Comparison of ENCODE assay signal across 20 mouse cellular contexts in the genomic region with DNA sequence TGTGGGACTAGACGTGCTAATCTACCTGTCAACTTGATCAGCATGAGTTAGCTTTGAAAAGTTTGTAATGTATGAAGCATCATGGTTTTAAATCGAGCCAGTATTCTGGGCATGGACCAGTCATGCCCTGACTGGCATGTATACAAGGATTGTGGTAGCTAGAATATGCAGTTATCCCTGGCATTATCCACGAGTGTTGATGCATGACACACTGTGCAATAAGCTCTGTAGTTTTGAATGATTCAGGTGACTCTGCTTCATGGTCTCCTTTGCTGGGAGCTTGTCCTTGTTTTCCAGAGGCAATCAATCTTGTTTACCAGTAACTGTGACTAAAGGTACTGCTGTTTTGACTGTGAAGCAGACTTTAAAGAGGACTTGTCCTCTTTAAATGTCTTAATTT.
DNase-seq lines count a peak whose midpoint lies in the region; ATAC-seq and TF ChIP-seq lines count a peak whose summit lies in the region.
"Had no signal": no experiment of that assay in that cellular context is flagged by ENCODE, and none has a peak within 500 bp of the region (broad histone marks: within the 10 kb centered on the region; RNA-seq: fewer than 3 reads in every experiment).

No protein-coding gene starts in this region.

- H3K27ac ChIP-seq in limb, embryonic 11.5 days (replicated peaks; ENCODE audit: low read depth, low read length): no peak overlapping the region
- H3K27ac ChIP-seq in limb, embryonic 10.5 days: no peak overlapping the region
- H3K27ac ChIP-seq: embryonic facial prominence, embryonic 13.5 days; embryonic facial prominence, embryonic 15.5 days; forebrain, embryonic 13.5 days; forebrain, embryonic 15.5 days had no signal

- POLR2A ChIA-PET in Patski (lab: Charles Lee): interaction anchor here (0.6 kb wide), 1 partner anchor 288 kb away, joined by 3 read pairs; no protein-coding TSS in a partner anchor

- H3K9me3 ChIP-seq in limb, embryonic 11.5 days (ENCODE audit: control insufficient read depth, low read length): no peaks in the 10 kb centered on the region
- no peaks in the 10 kb centered on the region for H3K9me3 ChIP-seq in limb, embryonic 10.5 days (replicated peaks)
- H3K9me3 ChIP-seq: embryonic facial prominence, embryonic 13.5 days; embryonic facial prominence, embryonic 15.5 days; forebrain, embryonic 13.5 days; forebrain, embryonic 15.5 days had no signal

- no peaks in the 10 kb centered on the region for H3K4me1 ChIP-seq in limb, embryonic 11.5 days (ENCODE audit: control insufficient read depth, insufficient read depth, low read length)
- H3K4me1 ChIP-seq in limb, embryonic 10.5 days: no peaks in the 10 kb centered on the region
- H3K4me1 ChIP-seq: embryonic facial prominence, embryonic 13.5 days; embryonic facial prominence, embryonic 15.5 days; forebrain, embryonic 13.5 days had no signal

- ATAC-seq in limb, embryonic 11.5 days (ENCODE audit: insufficient number of reproducible peaks, low FRiP score, low TSS enrichment, low read depth): no peak
- peak; percentile 86 for ATAC-seq in Patski
- ATAC-seq: activated CD4-positive, CD25-positive, alpha-beta regulatory T cell, adult 4 months; forebrain, embryonic 13.5 days; forebrain, embryonic 15.5 days; forebrain, postnatal 0 days had no signal

- 77% methylated on average over 3 of the region's 3 CpGs for WGBS in limb, embryonic 11.5 days
- WGBS in limb, embryonic 10.5 days: 86% methylated on average over 3 of the region's 3 CpGs

- H3K36me3 ChIP-seq in limb, embryonic 11.5 days (ENCODE audit: control insufficient read depth, insufficient read depth, low read length): no peaks in the 10 kb centered on the region
- no peaks in the 10 kb centered on the region for H3K36me3 ChIP-seq in limb, embryonic 10.5 days
- H3K36me3 ChIP-seq: embryonic facial prominence, embryonic 13.5 days; embryonic facial prominence, embryonic 15.5 days; forebrain, embryonic 15.5 days had no signal

- H3K27me3 ChIP-seq in limb, embryonic 11.5 days (ENCODE audit: control insufficient read depth, insufficient read depth, low read length): no peaks in the 10 kb centered on the region
- no peaks in the 10 kb centered on the region for H3K27me3 ChIP-seq in limb, embryonic 10.5 days (ENCODE audit: low read depth, poor library complexity, severe bottlenecking)
- no peaks in the 10 kb centered on the region for H3K27me3 ChIP-seq in Patski
- H3K27me3 ChIP-seq: embryonic facial prominence, embryonic 13.5 days; embryonic facial prominence, embryonic 15.5 days; forebrain, embryonic 13.5 days; forebrain, embryonic 15.5 days had no signal

- TF ChIP-seq CTCF in Patski (IDR thresholded peaks at IDR 0.05): no peak

- CTCF ChIA-PET in Patski (lab: Charles Lee): interaction anchor here (0.9 to 1.1 kb wide), 2 partner anchors 13 to 266 kb away, joined by 3 read pairs; no protein-coding TSS in a partner anchor

- no peak overlapping the region for H3K4me3 ChIP-seq in limb, embryonic 11.5 days (ENCODE audit: low read depth, low read length)
- H3K4me3 ChIP-seq in limb, embryonic 10.5 days: no peak overlapping the region
- H3K4me3 ChIP-seq: embryonic facial prominence, embryonic 13.5 days; embryonic facial prominence, embryonic 15.5 days; erythroblast, embryonic 14.5 days; forebrain, embryonic 13.5 days; forebrain, embryonic 15.5 days had no signal

- DNase-seq in limb, embryonic 11.5 days (ENCODE audit: low spot score): peak; percentile 13
- no peak for DNase-seq in limb, embryonic 10.5 days (ENCODE audit: low spot score)
- peak; percentile 62 for DNase-seq in Patski (ENCODE audit: low read depth, low spot score)
- peak; percentile 24 for DNase-seq in fibroblast of lung, adult 2 months (ENCODE audit: low read depth)
- DNase-seq in cerebellum, postnatal 25 days: no peak
- DNase-seq: adrenal gland, postnatal 10 days; adrenal gland, postnatal 36 days; cerebellum, adult 11-12 months; cerebellum, adult 2 months; cerebellum, adult 9-10 months; cerebellum, postnatal 10 days; cerebellum, postnatal 36 days; embryo, embryonic 11 days; forebrain, postnatal 0 days had no signal

- in situ Hi-C loops in Patski (cut with MboI; ENCODE audit: low pct_unique_long_range_greater_than_20kb): no loop called here

- H3K4me2 ChIP-seq in limb, embryonic 11.5 days (ENCODE audit: low read depth, severe bottlenecking): no peak overlapping the region
- H3K4me2 ChIP-seq: embryonic facial prominence, embryonic 13.5 days; embryonic facial prominence, embryonic 15.5 days; forebrain, embryonic 13.5 days; forebrain, embryonic 15.5 days had no signal

- no peak overlapping the region for H3K9ac ChIP-seq in limb, embryonic 11.5 days (ENCODE audit: low read length)
- H3K9ac ChIP-seq: embryonic facial prominence, embryonic 13.5 days; embryonic facial prominence, embryonic 15.5 days; forebrain, embryonic 13.5 days; forebrain, embryonic 15.5 days; forebrain, postnatal 0 days had no signal

Comparison
In these comparisons a context has a peak if more than half of its experiments do, and no peak if none do; other contexts are left out.
1. DNase-seq: peak in limb, embryonic 11.5 days (single experiment), Patski (single experiment) and fibroblast of lung, adult 2 months (single experiment); none in limb, embryonic 10.5 days (single experiment) and cerebellum, postnatal 25 days (0 of 2).